Mouse (Mus musculus) A20 (cell line): ENCODE results near the gene Pank4.
A peak's percentile ranks its signal among the peaks of the same experiment; 100 is the strongest.

Experiments
- DNase-seq: peaks from one replicate; pipeline ENCODE4 v3.0.0-alpha.2; 2011; ENCODE audit warnings: low read depth, low spot score

The Pank4 gene

DNA sequence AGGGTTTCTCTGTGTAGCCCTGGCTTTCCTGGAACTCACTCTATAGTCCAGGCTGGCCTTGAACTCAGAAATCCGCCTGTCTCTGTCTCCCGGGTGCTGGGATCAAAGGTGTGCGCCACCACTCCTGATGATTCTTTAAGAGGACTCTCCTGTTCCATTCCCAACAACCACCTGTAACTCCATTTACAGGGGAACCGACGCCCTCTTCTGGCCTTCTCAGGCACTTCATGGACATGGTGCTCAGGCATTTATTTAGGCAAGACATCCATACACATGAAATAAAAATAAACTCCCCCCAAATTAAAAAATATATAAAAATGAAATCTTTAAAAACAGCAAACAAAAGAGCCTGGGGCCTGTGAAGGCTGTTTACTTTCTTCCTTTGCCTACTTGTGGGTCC lies 3.2 kb downstream of the Pank4 start:
- DNase-seq, result peak; percentile 37

DNA sequence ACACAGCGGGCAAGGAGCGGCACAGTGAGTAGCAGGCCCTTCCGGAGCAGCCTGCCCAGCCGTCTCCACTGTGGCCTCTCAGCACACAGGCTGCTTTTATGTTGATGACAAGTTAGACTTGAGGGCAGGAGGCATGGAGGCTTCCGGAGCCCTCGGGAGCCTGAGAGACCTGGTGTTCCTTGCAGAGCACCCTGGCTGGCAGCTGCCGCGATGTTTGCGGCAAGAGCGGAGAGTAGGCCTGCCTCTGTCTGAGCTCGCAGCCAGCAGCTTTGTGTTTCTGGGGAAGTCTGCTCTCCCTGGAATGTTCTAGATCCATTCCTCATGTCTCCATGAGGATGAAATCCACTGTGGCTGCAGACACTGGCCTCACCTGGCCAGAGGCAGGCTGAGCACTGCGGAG lies 8.6 kb downstream of the Pank4 start:
- no peak for DNase-seq

DNA sequence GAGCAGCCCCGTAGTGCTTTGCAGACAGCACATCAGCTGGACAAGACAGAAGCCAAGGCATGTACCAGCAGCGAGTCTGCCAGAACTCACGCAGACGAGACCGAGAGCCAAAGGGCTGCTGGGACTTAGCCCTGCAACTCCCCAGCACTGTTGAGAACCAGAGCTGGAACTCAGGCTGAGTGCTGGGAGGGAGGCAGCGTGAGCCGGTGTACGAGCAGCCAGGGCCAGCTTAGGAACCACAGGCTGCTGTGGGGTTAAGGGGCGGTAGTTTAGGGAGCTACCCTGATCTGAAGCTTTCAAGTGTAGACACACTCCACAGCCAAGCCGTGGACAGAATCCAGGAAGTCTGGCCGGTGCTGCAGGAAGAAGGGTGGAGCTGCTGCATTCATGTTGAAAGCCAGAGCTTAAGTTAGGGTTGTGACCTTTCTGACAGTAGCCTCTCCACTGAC lies 10.3 kb downstream of the Pank4 start:
- no peak for DNase-seq

DNA sequence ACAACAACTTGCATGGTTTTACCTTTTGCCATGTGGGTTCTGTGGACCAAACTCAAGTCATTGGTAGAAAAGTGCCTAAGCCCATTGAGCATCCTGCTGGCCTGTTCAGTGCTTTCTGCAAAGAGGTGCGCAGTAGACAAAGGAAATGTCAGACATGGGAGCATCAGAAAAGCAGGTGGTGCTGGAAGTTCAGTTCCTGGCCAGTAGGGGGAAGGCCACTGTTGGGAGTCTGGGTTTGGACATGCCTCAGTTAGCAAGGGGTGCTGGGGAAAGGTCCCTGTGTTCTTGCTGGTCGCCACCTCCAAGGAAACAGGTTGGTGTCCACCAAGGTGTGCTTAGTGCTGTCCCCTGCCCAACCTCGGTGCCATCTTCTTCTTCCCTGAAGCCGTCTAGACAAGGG lies 16.2 kb downstream of the Pank4 start:
- DNase-seq, result no peak

DNA sequence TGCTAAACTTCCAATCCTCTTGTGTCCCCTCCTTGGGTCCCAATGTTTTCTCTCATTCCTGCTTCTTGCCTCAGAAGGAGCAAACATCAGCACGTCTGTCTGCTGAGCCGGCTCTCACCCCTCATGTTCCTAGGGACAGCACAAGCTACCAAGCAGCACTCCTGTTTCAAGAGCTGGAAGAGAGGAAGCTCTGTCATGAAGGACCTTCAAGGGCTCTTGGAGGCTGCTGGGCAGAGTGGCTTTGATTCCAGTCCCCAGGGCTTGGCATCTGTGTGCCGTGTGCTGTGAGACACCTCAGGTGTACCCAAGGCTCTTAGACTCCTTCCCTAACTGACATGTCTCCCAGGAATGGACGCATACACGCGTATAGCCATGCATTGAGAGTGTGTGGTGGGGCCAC lies 17.2 kb downstream of the Pank4 start:
- no peak for DNase-seq

DNA sequence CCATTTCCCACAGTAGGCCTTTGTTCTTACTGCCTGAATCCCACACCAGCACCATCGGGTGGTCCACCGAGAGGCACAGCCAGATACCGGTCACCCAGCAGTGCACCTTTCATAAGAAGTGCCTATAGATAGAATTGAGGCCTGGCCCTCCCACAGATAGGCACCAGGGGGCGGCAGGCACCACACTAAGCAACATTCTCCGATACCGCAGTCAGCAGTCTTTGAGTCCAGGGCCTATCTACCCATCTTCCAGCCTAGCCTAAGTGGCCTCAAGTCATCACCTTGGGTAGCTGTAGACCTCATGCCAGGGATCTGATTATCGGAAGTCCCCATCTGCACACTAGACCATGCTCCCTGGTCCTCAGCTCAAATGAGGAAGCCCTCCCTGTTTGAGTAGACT lies 17.6 kb downstream of the Pank4 start:
- peak; percentile 37 for DNase-seq

DNA sequence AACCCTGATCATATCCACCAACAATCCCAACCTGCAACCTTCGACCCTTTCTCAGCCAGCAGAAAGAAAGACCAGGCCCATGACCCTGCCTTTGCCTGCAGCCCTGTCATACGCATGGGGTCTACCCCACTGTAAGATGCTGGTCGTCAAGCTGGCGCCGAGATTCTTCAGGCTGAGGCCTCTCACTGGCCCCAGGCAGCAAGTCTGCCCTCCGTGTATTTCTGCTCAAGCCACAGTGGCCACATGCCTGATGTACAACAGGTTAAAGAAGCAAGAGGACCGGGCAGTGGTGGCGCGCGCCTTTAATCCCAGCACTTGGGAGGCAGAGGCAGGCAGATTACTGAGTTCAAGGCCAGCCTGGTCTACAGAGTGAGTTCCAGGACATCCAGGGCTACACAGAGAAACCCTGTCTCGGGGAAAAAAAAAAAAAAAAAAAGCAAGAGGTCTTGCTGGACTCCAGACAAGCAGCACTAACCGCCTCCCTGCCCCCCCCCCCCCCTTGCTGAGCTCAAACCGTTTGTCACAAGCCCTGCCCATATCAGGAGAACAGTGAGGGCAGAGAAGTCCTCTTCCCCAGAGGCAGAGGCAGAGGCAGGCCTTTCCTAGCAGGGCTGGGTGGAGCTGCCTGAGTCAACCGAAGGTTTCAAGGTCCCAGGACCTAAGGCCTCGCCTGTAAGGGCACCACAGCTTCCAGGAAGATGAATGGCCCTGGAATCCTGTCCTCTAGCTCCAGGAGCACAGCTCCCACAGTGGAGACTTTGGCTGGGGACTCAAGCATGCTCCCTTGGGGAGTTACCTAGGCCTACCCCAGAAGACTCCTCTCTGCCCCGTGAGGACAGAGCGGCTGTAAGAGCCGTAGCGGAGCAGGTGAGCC lies 18.6 kb downstream of the Pank4 start:
- peak; percentile 15 for DNase-seq

DNA sequence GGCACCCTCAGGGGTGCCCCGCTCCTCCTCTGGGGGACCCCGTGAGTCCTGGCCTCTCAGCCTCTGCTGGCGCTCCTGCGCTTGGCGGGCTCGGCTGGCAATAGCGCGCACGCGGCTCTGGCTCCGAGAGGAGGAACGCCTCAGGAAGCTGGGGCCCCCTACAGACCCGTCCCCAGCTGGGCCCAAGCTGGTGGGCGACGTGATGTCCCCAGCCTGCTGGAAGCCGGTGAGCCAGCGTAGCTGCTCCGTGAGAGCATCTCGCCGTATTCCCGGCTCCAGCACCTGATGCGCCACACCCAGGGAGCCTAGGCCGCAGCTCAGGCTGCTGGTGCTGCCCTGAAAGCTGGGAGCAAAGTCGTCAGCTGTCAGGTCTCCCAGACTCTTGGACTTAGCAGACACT lies 19.8 kb downstream of the Pank4 start:
- no peak for DNase-seq

DNA sequence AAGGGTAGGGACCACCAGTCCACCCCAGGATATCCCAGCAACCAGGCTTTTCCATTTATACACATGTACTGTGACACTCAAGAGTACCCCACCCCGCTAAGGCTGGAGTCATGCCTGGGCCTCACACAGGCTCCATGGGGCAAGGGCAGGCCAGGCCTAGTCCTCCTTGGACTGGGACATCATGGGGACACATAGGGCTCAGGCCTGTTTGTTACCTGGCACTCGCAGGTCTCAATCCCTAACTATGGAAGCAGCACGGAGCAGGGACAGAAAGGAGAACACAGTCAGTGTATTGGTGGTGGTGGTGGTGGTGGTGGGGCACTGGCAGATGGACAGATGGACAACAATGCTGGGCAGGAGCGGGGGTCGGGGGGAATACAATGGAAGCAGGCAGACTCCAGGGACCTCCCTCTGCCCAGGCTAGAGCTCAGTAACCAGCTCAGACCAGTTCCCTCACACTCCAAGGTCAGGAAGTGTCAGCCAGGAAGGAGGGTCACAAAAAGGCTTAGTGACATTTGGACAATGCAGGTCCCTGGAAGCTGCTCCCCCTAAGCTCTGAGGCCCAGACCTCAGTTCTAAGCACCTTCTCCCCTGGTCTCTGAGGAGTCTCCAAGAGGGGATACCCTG lies 21.3 kb downstream of the Pank4 start:
- DNase-seq, result no peak

DNA sequence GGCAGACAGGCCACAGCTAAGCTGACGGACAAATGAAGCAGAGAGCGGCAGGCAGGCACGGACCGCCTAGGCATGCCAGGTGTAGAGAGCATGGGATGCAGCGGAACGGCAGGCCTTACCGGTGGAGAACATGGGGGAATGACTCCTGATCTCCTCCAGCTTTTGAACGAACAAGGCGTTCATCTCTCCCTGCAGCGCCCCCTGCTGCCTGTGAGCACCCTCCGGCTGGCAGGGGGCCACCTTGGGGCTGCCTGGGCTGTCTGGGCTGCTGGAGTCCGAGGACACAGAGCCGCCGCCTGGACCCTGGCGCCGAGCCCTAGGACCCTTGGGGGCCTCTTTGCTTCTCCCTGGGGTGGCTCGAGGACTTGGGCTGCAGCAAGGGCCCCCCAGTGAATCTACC lies 22.2 kb downstream of the Pank4 start:
- DNase-seq, result peak; percentile 73

DNA sequence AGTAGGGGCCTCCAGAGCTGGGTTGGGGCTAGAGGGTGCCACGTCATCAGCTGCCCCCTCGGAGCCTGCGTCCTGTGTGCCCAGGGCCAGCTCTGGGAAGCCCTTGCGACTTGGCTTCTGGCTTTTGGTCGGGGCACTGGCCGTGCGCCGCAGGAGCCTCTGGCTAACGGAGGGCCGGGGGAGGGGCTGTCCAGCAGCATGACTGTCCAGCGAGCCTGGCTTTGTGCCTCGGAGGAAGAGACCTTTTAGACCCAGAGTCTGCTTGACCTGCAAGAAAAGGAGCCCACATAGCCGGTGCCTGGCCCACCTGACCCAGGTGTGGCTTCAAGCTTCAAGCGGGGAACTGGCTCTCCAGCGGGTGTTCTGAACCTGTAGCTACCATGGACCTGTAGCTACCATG lies 22.8 kb downstream of the Pank4 start:
- DNase-seq, result no peak

DNA sequence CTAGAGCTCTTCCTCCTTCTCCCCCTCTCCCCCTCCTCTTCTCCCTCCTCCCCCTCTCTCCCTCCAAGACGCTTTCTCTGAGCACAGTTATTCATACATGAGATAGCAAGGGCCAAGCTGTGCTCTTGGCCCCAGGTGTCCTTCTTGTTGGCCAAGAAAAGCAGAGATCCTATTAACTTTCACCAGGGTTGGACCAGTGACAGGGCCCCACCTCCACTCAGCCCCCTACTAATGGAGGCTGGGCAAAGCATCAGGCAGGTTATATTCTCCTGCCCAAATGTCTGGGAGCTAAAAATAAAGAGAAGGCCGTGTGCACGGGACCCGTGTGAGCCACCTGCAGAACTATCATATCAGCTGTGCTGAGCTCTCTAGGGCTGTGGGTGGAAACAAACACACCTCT lies 31.0 kb downstream of the Pank4 start:
- DNase-seq, result no peak

DNA sequence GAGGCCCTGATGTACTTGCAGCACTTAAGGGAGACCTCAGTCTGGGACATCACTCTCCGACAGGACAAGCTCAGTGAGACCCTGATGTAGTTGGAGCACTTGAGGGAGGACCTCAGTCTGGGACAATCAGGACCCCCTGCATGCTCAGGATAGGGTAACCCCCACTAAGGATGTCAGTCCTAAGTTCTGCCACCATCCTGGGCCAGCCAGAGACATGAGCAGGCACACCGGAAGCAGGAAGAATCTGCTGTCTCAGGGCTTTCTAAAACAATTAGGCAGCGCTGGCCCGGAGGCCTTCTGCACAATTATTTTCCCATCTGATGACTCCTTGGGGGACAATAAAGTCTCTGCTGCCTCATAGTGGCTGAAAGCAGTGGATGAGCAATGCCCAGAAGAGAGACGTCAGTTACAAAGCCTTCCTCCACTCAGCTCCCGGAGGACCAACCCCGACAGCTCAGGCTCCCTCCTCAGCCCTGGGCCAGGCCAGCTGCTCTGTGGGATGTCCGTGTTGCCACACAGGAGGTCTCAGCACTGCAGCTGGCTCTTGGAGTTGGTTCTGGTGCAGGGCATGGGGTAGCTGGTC lies 32.7 kb downstream of the Pank4 start:
- no peak for DNase-seq

DNA sequence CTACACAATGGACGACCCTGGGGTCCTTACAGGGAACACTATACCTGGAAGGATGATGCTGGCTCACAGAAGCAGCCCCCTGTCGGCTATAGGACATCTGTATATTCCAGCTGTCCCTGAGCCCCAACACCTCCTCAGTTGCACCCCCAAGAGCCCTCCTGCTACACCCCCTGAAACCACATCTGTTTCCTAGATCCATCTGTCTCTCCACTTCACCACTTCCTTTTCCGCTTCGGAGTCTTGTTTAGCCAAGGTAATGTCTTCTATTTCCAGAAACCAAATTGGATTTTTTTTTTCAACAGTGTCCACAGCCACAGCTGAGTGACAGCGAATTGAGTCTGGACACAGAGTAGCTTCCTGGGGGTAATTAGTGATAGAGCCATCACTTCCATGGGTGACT lies 35.5 kb downstream of the Pank4 start:
- no peak for DNase-seq

DNA sequence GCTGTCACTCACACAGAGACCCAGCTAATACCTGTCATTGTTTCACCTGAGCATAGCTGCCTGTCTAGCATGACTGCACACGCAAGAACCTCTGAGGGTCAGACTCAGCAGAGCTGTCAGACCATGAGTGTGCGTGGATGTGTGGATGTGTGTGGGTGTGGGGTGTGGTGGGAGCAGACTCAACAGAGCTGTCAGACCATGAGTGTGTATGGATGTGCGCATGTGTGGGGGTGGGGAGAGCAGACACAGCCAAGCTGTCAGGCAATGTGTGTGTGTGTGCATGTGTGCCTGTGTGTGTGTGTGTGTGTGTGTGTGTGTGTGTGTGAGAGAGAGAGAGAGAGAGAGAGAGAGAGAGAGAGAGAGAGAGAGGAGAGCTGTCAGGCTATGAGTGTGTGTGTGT lies 41.4 kb downstream of the Pank4 start:
- no peak for DNase-seq

DNA sequence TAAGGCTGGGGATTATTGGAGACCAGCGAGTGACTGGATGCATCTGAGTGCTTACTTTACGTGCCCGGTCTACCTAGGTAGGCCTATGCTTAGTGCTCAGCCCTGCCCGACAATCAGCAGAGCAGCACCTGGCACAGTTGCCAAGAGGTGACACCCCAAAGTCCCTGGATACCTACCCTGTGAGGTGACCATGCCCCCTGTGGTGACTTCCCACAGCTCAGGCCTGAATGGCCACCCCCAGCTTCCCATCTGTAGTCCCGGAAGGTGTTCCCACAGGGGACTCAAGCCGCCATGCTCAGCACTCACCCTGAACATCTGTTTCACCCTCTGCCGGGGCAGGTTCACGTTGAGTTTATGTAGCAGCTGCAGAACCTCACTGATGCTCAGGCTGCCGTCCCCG lies 42.4 kb downstream of the Pank4 start:
- DNase-seq, result no peak

DNA sequence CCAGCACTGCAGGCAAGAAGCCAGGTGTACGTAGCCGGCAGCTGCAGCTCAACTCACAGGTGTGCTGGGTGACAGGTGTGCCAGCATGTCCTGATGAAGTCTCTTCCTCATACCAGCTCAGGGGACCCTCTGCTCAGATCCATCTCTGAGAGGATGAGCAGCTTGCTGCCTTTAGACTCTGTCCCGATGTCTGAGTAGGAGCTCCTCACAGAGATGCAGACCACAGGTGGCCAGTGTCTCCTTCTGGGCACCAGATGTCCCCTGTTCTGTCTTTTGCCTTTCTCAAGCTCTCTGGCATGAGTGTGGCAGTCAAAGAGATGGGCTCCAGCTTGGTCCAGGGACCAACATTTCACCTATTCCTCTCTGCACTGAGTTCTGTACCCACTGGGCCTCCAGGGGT lies 43.7 kb downstream of the Pank4 start:
- DNase-seq, result no peak

DNA sequence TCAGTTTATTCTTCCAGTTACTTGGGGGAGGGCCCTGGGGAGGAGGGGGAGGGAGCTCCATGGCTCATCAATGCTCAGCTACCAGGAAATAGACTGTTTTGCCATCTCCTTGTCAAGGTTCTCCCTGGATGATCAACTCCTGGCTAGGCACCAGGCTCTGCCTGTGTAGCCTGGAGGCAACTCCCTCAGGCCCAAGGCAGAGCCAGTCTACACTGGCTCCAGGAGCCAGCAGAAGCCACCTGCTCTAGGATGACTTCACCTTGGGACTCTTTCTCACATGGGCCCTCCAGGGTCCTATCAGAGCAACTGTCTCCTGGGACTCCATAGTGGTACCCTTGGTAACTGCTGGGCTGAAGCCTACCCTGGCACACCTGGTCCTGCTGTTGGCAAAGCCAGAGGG lies 44.2 kb downstream of the Pank4 start:
- no peak for DNase-seq

DNA sequence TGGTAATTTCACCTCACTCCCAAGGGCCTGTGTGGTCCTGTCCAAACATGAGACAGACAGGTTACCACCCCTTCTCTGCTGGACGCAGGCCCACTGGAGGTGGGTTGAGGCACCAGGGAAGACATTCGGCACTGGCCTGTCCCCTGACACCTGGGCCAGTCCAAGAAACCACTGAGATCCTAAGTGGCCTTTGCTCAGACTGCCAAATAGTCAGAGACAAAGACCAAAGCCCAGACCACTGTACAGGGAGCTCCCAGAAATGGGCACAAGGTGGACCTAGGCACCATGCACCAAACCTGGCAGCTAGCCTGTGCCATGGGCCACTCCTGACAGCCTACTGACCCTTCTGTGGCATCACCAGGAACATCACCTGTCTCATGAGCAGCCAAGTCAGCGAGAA lies 45.3 kb downstream of the Pank4 start:
- no peak for DNase-seq

DNA sequence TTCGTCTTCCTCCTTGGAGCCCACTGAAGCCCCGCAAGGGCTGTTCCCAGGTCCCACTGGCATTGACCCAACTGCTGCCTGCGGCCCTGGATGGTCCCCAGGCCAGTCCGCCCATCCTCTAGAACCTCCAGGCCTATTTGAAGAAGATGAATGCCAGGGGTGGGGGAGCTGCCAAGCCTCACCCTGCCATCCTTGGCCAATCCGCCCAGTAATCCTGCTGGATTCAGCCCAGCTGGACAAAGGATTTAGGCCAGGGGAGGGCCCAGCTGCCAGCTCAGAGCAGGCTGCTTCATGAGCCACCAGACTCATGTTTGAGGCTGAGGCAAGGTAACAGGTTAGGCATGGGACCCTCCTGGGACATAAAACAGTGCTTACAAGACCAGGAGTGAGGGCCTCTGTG lies 46.9 kb downstream of the Pank4 start:
- DNase-seq, result no peak

DNA sequence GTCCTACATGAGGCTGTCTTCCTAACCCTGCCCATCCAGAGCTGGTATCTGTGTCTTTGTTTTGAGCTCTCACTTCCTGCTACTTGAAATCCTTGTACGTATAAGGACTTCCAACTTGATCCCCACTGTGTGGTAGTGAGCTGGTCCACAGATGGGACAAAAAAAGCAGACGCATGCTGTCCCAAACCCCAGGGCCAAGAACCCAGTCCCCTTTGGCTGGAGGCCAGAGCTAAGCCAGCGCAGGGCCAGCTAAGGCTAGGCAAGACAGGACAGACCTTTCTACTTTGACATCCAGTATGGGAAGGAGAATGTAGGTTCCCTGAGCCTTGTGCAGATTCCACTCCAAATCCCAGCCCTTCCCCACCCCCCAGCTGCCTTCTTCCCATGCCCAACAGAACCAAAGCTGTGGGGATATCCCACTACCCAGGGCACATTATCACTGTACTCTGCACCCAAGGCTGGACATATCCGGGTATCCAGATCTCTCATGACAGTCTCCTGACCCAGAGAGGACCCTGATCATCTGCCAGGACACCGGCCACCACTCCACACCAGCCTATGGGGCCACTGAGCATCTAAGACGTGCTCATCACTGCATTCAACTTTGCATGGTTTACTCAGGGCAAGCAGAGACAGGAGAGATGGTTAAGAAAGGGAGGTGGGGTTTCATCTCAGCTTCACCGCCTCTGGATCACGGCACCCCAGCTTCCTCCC lies 47.5 kb downstream of the Pank4 start:
- no peak for DNase-seq

DNA sequence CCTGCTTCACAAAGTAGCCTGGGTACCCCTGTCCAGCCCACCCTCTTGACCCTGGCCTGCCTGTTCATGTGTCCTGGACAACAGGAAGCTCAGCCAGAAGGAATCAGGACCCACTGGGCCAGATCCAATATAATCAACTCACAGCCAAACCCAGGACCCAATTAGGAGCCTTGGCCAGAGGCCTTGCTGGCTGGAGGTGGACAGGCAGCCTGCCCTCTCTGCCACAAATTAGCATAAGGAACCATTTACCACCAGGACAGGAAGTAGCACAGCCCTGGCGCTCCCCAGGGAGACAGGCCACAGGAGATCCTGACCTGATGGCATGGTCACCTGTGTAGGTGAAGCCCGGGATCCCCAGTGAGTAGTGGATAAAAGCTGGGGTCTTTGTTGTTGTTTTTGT lies 48.2 kb downstream of the Pank4 start:
- DNase-seq, result no peak
